Mouse (Mus musculus): ENCODE data around the gene Gm3839.

DNA sequence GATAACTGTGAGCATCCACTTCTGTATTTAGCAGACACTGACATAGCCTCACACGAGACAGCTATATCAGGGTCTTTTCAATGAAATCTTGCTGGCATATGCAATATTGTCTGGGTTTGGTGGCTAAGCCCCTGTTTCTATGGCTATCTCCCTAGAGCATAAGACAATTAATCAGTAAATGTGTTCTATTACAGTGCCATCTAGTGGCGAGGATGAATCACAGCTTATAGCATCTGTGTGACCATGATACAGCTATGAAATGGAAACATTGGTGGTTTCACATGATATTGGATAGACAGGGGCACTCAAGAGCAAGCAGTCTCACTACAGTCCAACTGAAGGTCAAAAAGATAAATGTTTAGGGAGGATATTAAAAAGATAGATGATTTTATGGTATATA, 26.5 kb downstream of the Gm3839 start:
- TF ChIP-seq CTCF (IDR thresholded peaks at IDR 0.05; ENCODE audit: insufficient read depth, low read depth, low read length) (no peak), POLR2A (IDR thresholded peaks at IDR 0.05; ENCODE audit: insufficient read depth, low read depth, low read length) (no peak)

Measured in olfactory bulb, adult 2 months (tissue).